Mouse (Mus musculus): ENCODE data around the gene Gnb3. TPM values are rescaled to one million over a fixed set of nuclear protein-coding genes. Genes with fewer than 3 reads are reported as not detected.

Gnb3 gene
- not detected for polyA plus RNA-seq (2017; shearing (Covaris generic))

- ATAC-seq = no peak
Observed at GRCm38 (mm10) chr6:124840241-124841167, at the start of gene Gnb3. Gene Gnb3 (minus strand): TSS chr6:124840275.

DNA sequence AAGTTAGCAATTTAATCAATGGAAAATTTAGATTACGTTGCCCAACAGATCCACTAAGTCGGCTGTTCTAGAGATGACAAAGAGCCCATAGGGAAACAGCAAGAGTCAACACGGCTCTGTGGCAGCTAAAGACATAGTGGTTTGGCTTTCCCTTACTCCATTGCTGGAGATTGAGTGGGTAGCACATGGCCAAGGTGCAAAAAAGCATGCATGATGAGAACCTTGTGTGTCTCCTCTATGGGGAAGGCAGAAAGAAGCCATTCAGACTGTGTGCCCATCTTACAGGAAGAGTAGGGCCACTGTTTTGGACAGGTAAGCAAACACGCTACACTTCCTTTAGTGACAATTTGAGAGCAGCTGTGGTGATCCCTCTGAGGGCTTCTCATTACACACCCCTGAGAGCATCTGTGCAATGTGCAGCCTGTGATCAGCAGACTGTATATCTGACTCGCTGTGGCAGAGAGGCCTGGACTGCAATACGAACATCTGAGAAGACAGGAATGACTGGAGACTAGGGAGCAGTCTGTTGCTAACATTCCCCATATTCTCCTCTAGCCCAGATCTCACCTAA is 48.6 kb upstream of the Gnb3 start:
- no peak for ATAC-seq

- ATAC-seq = peak; percentile 36
Observed at GRCm38 (mm10) chr6:124887986-124888385, 47.9 kb upstream of the Gnb3 start, which contains the start of gene Cd4. Gene Cd4 (minus strand): TSS chr6:124888221.

DNA sequence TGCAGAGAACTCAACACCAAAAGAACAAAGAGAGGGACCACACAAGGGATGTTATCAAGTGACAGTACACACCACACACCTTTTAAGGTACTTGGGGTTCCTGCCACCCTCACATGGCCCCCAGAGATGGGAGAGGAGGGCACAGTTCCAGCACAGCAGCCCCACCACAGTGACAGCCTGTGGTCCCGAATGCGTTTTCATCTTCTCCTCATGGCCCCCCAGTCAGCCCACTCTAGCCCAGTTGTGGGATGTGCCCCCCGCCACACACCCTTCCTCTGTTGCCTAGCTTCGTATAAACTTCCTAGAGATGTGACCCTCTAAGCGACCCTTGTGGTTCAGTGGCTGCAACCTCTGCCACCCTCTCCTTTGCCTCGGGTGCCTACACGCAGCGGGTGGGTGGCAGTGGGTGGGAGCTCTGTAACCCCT is 45.9 kb upstream of the Gnb3 start:
- ATAC-seq = peak; percentile 28

- peak; percentile 92 for ATAC-seq
Observed at GRCm38 (mm10) chr6:124884714-124885500, 44.8 kb upstream of the Gnb3 start.

DNA sequence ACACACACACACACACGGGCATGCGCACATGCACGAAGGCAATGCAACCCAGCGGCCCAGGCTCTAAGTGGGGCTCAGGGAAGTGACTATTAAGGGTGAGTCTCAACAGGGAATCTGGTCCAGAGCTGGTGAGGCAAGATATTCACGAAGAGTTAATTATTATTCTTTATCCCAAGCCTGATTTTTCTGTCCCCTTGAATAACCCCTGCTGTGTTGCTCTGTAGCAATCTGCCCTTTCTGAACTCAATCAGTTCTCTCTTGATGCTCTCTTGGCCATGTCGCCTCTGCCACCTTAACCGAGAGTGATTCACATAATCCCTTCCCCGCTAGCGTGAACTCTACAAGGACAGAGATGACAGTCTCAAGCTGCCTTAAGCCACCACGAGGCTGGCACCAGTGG is 43.3 kb upstream of the Gnb3 start:
- ATAC-seq = no peak

- ATAC-seq = no peak
Observed at GRCm38 (mm10) chr6:124881821-124882220, 41.7 kb upstream of the Gnb3 start.

GRCm38 (mm10) chr6:124879390-124879789 is 39.3 kb upstream of the Gnb3 start:
- no peak for ATAC-seq

DNA sequence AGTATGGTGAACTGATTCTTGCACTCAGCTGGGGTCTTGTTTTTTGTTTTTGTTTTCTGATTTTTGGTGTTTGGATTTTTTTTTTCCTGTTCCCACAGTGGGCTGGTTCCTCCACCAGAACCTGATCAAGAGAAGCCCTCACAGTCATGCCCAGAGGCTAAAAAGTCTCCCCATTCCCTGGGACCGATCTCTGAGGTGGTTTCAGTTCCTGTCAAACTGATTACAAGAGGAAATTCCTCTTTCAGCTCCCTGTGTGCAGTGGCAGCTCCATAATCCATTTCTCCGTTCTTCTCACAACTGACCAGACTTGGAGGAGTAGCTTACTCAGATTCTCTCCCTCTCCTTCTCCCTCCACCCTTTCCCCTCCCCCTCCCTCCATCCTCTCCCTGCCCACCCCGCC is 34.3 kb upstream of the Gnb3 start:
- ATAC-seq = no peak

DNA sequence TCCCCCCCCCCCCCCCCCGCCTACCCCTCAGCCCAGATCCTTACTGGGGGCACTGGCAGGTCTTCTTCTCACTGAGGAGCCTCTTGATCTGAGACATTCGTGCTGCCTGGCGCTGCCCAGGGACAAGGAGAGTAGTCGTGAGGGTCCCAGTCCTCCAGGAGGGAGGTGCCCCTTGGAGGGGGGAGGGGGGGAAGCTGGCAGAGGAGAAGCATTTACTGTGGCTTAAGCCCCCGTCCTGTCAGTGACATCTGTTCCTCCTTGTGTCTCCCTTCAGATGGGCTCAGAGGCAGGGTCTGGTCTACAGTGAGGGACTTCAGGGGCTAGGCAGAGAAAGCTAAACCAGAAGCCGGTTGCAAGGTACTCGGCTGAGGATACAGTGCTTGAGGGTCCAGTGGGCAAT is 26.5 kb upstream of the Gnb3 start:
- ATAC-seq = no peak

GRCm38 (mm10) chr6:124865766-124866362 is 25.8 kb upstream of the Gnb3 start:
- ATAC-seq = no peak

DNA sequence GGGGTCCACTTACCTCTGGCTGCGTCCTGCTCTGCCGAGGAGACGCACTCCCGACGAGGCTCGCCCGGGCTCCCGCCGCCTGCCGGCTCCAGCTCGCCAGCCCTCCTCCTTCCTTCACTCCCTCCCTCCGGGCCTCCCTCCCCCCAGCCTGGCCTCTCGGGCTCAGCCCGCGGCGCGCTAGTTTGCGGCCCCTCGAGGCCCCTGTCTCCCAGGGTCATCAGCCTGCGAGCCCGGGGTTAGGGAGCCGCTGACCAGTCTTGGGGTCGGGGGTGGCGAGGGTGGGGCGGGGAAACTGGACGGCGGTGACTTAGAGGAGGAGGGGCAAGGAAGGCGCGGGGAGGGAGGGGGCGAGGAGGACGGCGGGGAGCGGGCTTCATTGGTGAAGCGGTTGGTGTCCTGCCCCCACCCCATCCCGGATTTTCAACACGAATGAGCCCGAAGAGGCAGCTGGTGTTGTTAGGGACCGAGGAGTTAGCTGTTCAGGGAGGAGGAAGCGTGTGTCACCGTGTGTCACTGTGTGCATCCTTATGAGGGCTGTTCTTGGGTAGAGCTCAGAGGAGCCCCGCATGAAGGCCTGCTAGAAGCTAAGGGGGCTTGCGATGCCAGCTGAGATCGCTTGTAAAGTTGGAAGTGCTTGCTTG is 23.7 kb upstream of the Gnb3 start, which contains the start of gene Gpr162:
Gene Gpr162, minus strand, starts transcription at position 326 of the 641 bp plus-strand sequence.
- peak; percentile 63 for ATAC-seq

DNA sequence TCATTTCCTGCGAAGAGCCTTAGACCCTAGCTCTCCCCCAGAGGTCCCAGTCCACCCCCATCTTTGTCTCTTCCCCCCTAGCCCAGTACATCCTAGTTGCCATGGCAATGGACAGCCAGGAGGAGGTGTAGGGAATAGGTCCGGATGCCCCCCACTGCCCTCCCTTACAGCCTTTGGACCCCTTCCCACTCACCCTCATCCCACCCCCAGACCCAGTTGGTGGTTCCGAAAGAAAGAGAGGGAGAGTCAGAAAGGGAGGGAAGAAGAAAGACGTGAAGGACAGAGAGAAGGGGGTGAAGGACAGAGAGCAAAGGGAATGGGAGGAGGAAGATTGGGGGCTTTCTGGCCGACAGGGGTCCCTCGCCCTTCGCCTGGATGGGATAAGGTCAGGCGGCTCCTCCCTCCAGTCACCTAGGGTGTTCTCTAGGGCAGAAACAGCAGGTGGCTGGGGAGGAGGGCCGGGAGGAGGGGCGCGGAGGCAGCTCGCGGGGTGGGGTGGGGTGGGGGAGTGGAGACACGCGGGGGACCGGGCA is 23.1 kb upstream of the Gnb3 start:
- no peak for ATAC-seq

DNA sequence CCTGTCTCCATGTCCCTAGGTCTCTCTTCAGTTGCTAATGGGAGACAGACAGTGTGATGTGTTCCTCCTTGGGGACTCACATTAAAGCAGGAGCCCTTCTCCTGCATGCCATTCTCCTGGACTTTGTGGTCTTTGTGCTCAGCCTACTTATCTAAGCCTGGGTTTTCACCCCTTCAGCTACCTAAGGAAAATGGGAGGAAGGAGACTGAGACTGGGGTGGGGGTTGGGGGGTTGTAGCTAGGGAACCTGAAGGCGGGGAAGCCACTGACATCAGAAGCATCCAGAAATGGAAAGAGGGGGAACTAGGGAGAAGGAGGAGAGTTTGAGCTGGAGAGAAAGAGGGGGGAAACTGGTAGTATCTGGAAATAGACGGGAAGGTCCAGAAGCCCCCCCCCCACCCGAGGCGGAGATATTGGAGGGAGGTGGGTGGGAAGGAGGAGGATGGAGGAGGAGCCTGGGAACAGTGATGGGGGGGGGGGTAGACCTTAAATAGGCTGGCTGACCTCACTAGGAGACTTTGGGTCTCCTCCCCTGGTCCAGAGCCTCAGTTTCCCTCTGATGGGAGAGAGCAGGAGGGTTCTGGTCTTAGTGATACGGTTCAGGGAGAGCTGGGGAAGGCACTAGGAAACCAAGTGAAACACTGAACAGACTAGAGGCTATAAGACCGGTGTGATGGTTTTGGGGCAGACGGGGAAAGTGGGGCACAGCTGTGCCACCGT is 22.5 kb upstream of the Gnb3 start:
- no peak for ATAC-seq

DNA sequence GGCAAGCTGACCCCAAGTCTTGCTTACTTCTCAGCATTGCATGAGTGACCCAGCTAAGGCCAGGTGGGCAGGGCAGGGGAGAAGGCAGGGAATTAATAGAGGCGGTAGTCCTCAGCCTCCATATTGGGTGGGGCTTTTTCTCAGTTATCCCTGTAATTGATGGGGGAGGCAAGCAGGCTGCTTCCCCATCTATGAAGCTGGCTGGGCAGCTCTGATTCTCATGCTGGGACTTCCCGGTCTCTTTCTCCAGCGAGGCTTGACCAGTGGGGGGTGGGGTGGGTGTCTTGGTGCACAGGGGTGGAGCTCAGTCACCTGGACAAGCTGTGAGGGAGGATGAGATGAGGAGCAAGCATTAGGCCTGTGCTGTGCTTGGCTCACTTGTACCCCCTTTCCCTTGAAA is 21.7 kb upstream of the Gnb3 start:
- ATAC-seq = no peak

- ATAC-seq = no peak
Observed at GRCm38 (mm10) chr6:124861266-124861665, 21.2 kb upstream of the Gnb3 start.

DNA sequence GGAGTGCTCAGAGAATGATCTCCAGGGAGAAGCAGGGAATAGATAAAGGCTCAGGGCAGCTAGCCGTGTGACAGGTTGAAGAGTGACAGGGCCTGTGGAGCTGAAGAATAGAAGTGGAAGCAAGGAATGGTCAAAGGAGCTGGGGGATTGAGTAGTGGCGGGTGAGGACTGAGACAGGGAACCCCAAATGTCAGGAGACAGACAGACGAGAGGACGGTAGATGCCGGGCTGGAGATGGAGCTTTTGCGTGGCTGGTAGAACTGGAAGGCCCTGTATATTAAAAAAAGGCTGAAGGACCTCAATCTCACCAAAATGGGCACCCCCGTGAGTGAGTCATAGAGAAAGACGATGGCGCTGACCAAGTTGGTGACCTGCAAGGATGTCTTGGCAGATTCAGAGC is 20.4 kb upstream of the Gnb3 start:
- no peak for ATAC-seq

- peak; percentile 45 for ATAC-seq
Observed at GRCm38 (mm10) chr6:124859725-124860124, 19.6 kb upstream of the Gnb3 start.

DNA sequence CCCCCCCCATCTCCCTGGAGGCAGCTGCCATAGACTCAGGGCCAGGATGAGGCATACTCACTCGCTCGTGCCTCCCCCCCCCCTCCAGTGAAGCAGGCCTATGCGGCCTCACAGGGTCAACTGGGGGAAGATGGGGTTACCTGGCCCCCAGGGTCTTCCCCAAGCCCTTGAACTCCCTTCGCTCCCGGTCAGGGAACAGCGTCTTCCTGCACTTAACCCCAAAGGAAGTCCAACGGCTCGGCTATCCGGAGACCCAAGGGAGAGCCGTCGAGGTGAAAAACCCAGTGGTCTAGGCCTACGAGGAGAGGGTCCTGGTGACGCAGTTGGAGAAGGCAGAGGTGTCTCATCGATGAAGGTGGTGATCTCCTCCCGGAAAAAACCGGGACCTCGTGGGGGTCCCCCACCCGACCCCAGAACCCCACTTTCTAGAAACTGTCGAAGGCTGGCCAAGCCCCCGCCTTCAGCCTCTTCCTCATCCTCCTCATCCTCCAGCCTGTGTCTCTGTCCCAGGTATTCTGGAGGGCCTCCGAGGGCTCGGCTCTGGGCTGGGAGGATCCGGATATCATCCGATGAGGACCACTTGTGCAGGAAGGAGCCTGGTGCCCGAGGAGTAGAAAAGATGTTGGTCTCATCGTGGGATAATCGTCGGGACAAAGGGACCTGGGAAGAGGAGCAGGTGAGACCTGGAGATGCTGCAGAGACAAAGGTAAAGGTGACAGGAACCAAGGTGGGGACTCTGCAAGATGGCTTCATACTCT is 18.7 kb upstream of the Gnb3 start:
- ATAC-seq = no peak

GRCm38 (mm10) chr6:124857840-124858530 is 17.9 kb upstream of the Gnb3 start:
- no peak for ATAC-seq

Measured in CD4-positive, CD25-positive, alpha-beta regulatory T cell, adult 4 months (primary cell).